Mouse (Mus musculus): ENCODE measurements around the gene Ffar1. TPM values are rescaled to one million over a fixed set of nuclear protein-coding genes. Genes with fewer than 3 reads are reported as not detected.

The Ffar1 gene
- polyA plus RNA-seq, 1 experiment, result not detected

DNA sequence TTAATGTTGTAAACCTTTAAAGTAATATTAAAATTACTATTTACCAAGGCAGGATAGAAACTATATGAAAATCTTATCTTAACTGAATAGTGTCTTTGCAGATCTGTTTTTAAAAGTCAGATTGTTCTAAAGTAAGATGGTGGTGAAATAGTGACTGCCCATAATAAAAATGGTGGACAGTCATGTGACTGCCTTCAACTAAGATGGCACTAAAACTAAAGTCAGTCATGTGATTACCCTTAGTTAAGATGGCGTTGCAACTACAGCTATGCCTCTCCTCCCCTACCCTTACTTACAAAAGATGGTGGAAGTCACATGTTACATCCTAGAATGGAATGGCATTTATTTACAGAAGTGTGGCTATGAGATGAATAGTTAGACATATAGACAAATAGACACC, 9.9 kb downstream of the Ffar1 start:
- H3K4me3 ChIP-seq, result no peak overlapping the region
- no peak for TF ChIP-seq CEBPB (IDR thresholded peaks at IDR 0.05; ENCODE audit: insufficient read depth, poor library complexity, severe bottlenecking)
- TF ChIP-seq MYOD1 (IDR thresholded peaks at IDR 0.05; ENCODE audit: control insufficient read depth in 1 of 3, insufficient read length in 2 of 3, low read depth in 2 of 3), result no peak
- no peak for TF ChIP-seq TCF3 (IDR thresholded peaks at IDR 0.05; ENCODE audit: insufficient read length, low read depth)
- H3K27me3 ChIP-seq (ENCODE audit: control insufficient read depth, insufficient read depth, insufficient read length), result peaks cover 29% of the 10 kb centered on the region

GRCm38 (mm10) chr7:30847934-30848333, 13.4 kb downstream of the Ffar1 start:
- no peak for TF ChIP-seq REST (IDR thresholded peaks at IDR 0.05; ENCODE audit: insufficient read depth, insufficient read length)
- no peak for TF ChIP-seq TCF12 (IDR thresholded peaks at IDR 0.05; ENCODE audit: insufficient read depth, poor library complexity, severe bottlenecking)
- no peak for TF ChIP-seq TCF3 (IDR thresholded peaks at IDR 0.05; ENCODE audit: insufficient read length, low read depth)
- TF ChIP-seq MAX (IDR thresholded peaks at IDR 0.05; ENCODE audit: low read depth), result no peak
- no peak for TF ChIP-seq MYOG (IDR thresholded peaks at IDR 0.05; ENCODE audit: control insufficient read depth in 1 of 3, insufficient read depth in 1 of 3, insufficient read length in 2 of 3, low read depth in 2 of 3)
- TF ChIP-seq MYOD1 (IDR thresholded peaks at IDR 0.05; ENCODE audit: control insufficient read depth in 1 of 3, insufficient read length in 2 of 3, low read depth in 2 of 3), result no peak
- TF ChIP-seq USF1 (IDR thresholded peaks at IDR 0.05; ENCODE audit: low read depth), result no peak
- TF ChIP-seq POLR2A (IDR thresholded peaks at IDR 0.05; ENCODE audit: insufficient read length, low read depth), result no peak
- TF ChIP-seq SRF (IDR thresholded peaks at IDR 0.05; ENCODE audit: control insufficient read depth, insufficient read length, low read depth), result no peak
- no peak for TF ChIP-seq CEBPB (IDR thresholded peaks at IDR 0.05; ENCODE audit: insufficient read depth, poor library complexity, severe bottlenecking)
- no peak for TF ChIP-seq POLR2AphosphoS2 (IDR thresholded peaks at IDR 0.05; ENCODE audit: insufficient read length, low read depth)
- no peak for TF ChIP-seq E2F4 (IDR thresholded peaks at IDR 0.05; ENCODE audit: insufficient read depth)
- Histone ChIP-seq H3K36me3 (ENCODE audit: control insufficient read depth, insufficient read depth) (no peaks in the 10 kb centered on the region), H3K79me2 (ENCODE audit: control insufficient read depth, insufficient read depth) (no peaks in the 10 kb centered on the region), H3ac (ENCODE audit: control insufficient read depth, insufficient read length) (no peak overlapping the region), H3K4me2 (ENCODE audit: low read depth) (no peak overlapping the region), H3K4me3 (no peak overlapping the region), H3K27me3 (ENCODE audit: control insufficient read depth, insufficient read depth, insufficient read length) (peaks cover 5% of the 10 kb centered on the region)

More for the DNA sequence above, 9.9 kb downstream of the Ffar1 start:
- H3K79me2 ChIP-seq (ENCODE audit: control insufficient read depth, insufficient read depth), result no peaks in the 10 kb centered on the region
- H3K36me3 ChIP-seq (ENCODE audit: control insufficient read depth, insufficient read depth), result no peaks in the 10 kb centered on the region
- no peak overlapping the region for H3ac ChIP-seq (ENCODE audit: control insufficient read depth, insufficient read length)
- no peak overlapping the region for H3K4me2 ChIP-seq (ENCODE audit: low read depth)

GRCm38 (mm10) chr7:30847386-30847785, 14.0 kb downstream of the Ffar1 start:
- Histone ChIP-seq H3K79me2 (ENCODE audit: control insufficient read depth, insufficient read depth) (no peaks in the 10 kb centered on the region), H3K27me3 (ENCODE audit: control insufficient read depth, insufficient read depth, insufficient read length) (peaks cover 5% of the 10 kb centered on the region), H3K4me3 (no peak overlapping the region), H3K36me3 (ENCODE audit: control insufficient read depth, insufficient read depth) (no peaks in the 10 kb centered on the region), H3K4me2 (ENCODE audit: low read depth) (no peak overlapping the region), H3ac (ENCODE audit: control insufficient read depth, insufficient read length) (no peak overlapping the region)
- TF ChIP-seq CEBPB (IDR thresholded peaks at IDR 0.05; ENCODE audit: insufficient read depth, poor library complexity, severe bottlenecking), result no peak
- no peak for TF ChIP-seq USF1 (IDR thresholded peaks at IDR 0.05; ENCODE audit: low read depth)
- no peak for TF ChIP-seq SRF (IDR thresholded peaks at IDR 0.05; ENCODE audit: control insufficient read depth, insufficient read length, low read depth)
- TF ChIP-seq MYOG (IDR thresholded peaks at IDR 0.05; ENCODE audit: control insufficient read depth in 1 of 3, insufficient read depth in 1 of 3, insufficient read length in 2 of 3, low read depth in 2 of 3), result no peak
- TF ChIP-seq E2F4 (IDR thresholded peaks at IDR 0.05; ENCODE audit: insufficient read depth), result no peak
- TF ChIP-seq MAX (IDR thresholded peaks at IDR 0.05; ENCODE audit: low read depth), result no peak
- TF ChIP-seq TCF3 (IDR thresholded peaks at IDR 0.05; ENCODE audit: insufficient read length, low read depth), result no peak
- no peak for TF ChIP-seq MYOD1 (IDR thresholded peaks at IDR 0.05; ENCODE audit: control insufficient read depth in 1 of 3, insufficient read length in 2 of 3, low read depth in 2 of 3)
- TF ChIP-seq TCF12 (IDR thresholded peaks at IDR 0.05; ENCODE audit: insufficient read depth, poor library complexity, severe bottlenecking), result no peak
- no peak for TF ChIP-seq POLR2A (IDR thresholded peaks at IDR 0.05; ENCODE audit: insufficient read length, low read depth)
- no peak for TF ChIP-seq POLR2AphosphoS2 (IDR thresholded peaks at IDR 0.05; ENCODE audit: insufficient read length, low read depth)
- TF ChIP-seq REST (IDR thresholded peaks at IDR 0.05; ENCODE audit: insufficient read depth, insufficient read length), result no peak

DNA sequence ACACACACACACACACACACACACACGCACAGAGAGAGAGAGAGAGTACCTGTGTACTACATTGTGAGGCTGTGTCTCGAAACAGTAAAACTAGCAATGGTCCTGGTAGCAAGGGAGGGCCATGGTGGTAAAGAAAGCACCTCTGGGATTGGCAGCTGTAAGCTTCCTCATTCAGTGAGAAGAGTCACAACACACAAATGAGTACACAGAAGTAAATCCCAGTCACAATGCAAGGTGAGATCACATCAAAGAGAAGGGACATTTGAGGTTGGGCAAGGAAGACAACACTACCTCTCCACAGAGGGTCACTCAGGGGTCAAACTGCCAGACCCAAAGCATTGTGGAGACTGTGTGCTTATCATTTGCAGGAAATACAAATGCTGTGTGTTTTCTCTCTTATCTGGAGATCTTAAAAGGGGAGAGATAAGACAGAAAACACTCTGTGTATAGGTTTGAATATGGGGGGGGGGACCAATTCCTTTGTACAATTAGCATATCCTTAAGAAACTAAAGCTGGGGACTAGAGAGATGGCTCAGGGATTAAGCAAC, 14.8 kb downstream of the Ffar1 start:
- H3K27me3 ChIP-seq (ENCODE audit: control insufficient read depth, insufficient read depth, insufficient read length), result peaks cover 1% of the 10 kb centered on the region
- no peak overlapping the region for H3ac ChIP-seq (ENCODE audit: control insufficient read depth, insufficient read length)
- no peak overlapping the region for H3K4me2 ChIP-seq (ENCODE audit: low read depth)

GRCm38 (mm10) chr7:30844676-30845297, 16.6 kb downstream of the Ffar1 start:
- Histone ChIP-seq H3K79me2 (ENCODE audit: control insufficient read depth, insufficient read depth) (no peaks in the 10 kb centered on the region), H3ac (ENCODE audit: control insufficient read depth, insufficient read length) (no peak overlapping the region), H3K27me3 (ENCODE audit: control insufficient read depth, insufficient read depth, insufficient read length) (no peaks in the 10 kb centered on the region), H3K36me3 (ENCODE audit: control insufficient read depth, insufficient read depth) (no peaks in the 10 kb centered on the region), H3K4me3 (no peak overlapping the region), H3K4me2 (ENCODE audit: low read depth) (no peak overlapping the region)
- TF ChIP-seq E2F4 (IDR thresholded peaks at IDR 0.05; ENCODE audit: insufficient read depth), result no peak
- TF ChIP-seq MAX (IDR thresholded peaks at IDR 0.05; ENCODE audit: low read depth), result no peak
- TF ChIP-seq POLR2A (IDR thresholded peaks at IDR 0.05; ENCODE audit: insufficient read length, low read depth), result no peak
- TF ChIP-seq SRF (IDR thresholded peaks at IDR 0.05; ENCODE audit: control insufficient read depth, insufficient read length, low read depth), result no peak

More for the DNA sequence above, 14.8 kb downstream of the Ffar1 start:
- no peak for TF ChIP-seq USF1 (IDR thresholded peaks at IDR 0.05; ENCODE audit: low read depth)
- Histone ChIP-seq H3K36me3 (ENCODE audit: control insufficient read depth, insufficient read depth) (no peaks in the 10 kb centered on the region), H3K4me3 (no peak overlapping the region), H3K79me2 (ENCODE audit: control insufficient read depth, insufficient read depth) (no peaks in the 10 kb centered on the region)
